Mouse (Mus musculus): ENCODE results near the gene Ccdc153.
A peak's percentile ranks its signal among the peaks of the same experiment; 100 is the strongest.

The Ccdc153 gene

DNA sequence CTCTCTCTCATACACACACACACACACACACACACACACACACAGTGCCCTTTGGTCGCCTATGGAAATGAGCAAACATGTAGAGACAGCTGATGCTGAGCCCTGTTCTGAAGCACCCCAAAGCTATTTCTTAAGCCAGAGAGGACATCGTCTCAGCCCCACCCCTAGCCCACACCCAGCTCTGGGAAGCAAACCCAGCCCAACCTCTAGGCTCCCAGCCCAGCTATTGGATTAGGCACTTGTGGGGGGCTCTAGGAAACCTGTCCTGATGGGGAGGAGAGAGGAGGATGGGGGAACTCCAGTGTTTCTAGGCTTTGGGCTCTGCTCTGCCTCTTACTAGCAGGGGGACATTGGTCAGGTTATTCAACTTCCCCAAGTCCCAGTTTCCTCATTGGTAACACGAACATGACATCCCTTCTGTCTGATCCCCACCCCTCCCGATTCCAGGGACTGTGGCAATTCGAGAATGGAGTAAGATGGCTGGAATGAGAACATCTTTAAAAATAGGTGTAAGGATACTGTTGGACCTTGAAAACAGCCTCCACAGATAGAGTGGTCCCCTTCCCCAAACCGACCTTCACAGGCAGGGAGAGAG, 45.9 kb downstream of the Ccdc153 start:
- DNase-seq (ENCODE audit: low spot score in 2 of 2), result peak; percentile 42 to 55

DNA sequence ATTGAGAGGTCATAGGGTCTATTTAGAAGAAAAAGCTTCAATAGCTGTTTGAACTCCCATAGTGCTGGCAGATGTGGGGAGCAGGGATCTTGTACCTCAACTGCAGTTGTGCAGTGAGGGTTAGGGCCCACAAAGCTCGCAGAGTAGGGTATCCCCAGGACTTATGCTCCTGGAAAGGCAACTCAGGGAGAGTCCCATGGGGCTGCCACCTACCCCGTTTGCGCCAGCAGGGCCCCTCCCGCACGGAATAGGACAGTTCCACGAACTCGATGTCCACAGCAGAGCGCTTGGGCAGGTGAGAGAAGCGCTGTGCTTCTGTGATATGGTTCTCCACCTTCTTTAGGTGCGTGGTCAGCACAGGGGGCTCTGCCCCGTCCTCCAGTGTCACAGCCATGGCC, 46.5 kb downstream of the Ccdc153 start:
- no peak for DNase-seq (ENCODE audit: low spot score in 2 of 2)

DNA sequence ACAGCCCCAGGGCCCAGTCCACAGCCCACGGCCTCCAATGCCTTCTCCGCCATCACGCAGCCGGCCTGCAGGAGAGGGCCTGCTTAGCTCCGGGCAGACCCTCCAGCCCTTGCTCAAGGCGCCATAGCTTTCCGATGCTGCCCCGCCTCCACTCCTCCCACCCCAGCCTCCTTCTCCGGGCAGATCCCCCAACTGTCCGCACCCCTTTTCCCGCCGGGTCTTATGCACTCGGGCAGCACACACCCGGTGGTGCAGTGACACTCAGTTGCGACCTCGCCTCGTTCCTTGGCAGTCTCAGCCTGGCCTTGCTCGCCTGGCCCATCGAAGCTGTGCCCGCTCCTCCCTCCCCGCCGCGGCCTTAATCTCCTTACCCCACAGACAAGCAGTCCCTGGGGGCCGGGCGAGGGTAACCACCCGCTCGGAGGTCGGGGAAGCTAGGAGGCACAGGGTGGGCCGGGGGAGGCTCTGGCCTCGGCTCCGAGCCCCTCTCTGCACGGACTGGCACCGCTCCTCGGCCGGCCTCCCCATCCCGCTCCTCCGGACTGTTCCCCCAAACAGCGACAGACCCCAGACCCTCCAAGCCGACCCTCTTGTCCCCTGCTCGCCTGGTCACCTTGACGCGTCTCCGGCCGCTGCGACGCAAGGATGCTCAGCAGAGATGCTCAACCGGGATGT, 47.1 kb downstream of the Ccdc153 start:
- peak; percentile 19 to 24 for DNase-seq (ENCODE audit: low spot score in 2 of 2)

DNA sequence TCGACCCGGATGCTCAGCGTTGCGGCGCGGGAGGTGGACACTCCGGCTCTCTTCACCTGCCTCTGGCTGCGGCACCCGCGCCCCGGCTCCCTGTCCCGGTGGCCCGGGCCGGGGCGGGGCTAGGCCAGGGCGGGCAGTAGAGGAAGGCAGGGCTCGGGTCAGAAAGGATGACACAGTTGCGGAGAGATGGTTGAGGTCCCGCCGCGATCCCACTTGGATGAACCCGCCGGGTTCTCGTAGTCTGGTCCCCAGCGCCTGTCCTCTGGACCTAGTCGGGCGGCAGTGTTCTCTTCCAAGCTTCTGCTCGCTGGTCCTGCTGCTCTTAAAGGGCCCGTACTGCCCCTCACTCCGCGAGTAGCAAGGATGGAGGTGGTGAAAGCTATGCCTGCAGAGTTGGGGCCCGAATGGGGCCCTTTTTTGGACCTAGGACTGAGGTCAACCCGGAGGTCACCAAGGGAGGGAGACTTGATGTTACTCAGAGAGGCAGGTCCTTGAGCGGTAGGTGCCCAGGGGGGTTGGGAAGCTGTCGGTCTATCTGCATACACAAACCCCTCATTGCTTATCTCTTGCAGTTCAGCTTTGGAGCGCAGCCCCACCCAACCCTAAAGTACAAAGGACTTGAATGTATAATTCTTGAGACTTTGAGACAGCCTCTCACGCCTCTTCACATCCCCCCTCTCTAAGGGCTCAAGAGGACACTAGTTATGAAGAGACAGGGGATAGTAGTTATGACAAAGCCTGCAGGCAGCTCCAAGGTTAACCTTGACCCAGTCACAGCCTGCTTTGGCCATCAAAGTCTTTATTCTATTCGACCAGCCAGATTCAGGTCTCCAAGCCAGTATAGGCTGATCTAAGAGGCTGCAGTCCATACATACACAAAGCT, 47.8 kb downstream of the Ccdc153 start, which contains the start of gene Abcg4:
TSS of gene Abcg4 (minus strand) at position 540 of the 883 bp plus-strand sequence.
- DNase-seq (ENCODE audit: low spot score in 2 of 2), result peak; percentile 32 to 66

DNA sequence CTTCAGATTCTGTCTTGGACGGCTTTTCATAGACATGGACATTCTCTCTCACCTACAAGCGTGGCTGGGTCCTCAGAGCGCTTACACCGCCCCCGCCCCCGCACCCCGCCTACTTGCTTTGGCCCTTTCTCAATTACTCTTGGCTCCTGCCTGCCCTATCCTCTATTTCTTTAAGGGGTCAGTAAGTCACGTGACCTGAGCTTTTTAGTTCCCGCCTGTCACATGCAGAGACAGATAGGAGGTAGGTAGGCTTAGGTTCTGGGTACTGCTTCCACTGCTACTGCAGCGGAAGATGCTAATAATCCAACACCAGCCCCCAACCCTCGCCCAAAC, 48.4 kb downstream of the Ccdc153 start:
- no peak for DNase-seq (ENCODE audit: low spot score in 2 of 2)

DNA sequence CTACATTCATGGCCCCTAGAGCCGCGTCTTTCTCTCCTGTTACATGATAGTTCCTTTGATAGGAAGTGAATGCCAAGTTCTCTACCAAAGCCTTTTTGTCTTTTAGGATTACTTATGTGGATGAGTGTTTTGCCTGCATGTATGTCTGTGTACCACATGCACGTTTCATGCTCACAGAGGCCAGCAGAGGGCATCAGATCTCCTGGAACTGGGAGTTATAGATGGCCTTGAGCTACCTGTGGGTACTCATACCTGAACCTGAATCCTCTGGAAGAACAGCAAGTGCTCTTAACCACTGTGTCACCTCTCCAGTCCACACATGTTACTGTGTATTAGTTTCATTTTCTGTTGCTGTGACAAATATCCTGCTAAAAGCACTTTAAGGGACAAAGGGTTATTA, 52.0 kb downstream of the Ccdc153 start:
- peak; percentile 56 to 61 for DNase-seq (ENCODE audit: low spot score in 2 of 2)

All from spleen, postnatal 36 days (tissue).